Mouse (Mus musculus): ENCODE measurements around the gene Zscan5b.

GRCm38 (mm10) chr7:6262984-6263383 is 40.9 kb downstream of the Zscan5b start:
- no peak for TF ChIP-seq POLR2A (IDR thresholded peaks at IDR 0.05; ENCODE audit: extremely low read depth, insufficient read depth, low read length)
- TF ChIP-seq CTCF (IDR thresholded peaks at IDR 0.05; ENCODE audit: low read depth, low read length) = no peak
